Comparison of ENCODE assay signal across 27 mouse cellular contexts in the genomic region with DNA sequence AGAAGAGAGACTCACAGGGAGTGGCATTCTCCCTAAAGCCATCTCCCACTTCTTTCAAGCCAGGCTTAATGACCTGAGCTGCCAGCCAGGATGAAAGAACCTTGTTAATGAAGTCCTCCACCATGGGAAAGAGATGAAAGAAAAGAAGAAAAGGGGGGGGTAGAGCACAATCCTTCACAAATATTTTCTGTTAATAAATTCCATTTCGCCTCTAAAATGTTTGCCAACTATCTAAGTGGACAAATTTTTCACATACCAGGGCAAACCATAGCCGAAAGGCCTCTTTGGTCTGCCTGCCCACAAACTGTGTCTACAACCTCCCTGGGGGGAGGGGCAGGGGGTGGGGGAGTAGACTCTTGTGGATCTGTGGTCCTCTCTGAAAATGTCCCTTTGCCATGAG. TPM values are rescaled to one million over a fixed set of nuclear protein-coding genes. Genes with fewer than 3 reads are reported as not detected.
A peak's percentile ranks its signal among the peaks of the same experiment; 100 is the strongest.
DNase-seq lines count a peak whose midpoint lies in the region; ATAC-seq and TF ChIP-seq lines count a peak whose summit lies in the region.
"Had no signal": no experiment of that assay in that cellular context is flagged by ENCODE, and none has a peak within 500 bp of the region (broad histone marks: within the 10 kb centered on the region; RNA-seq: fewer than 3 reads in every experiment).

No protein-coding gene starts in this region.

- H3K9me3 ChIP-seq in embryonic facial prominence, embryonic 12.5 days: no peaks in the 10 kb centered on the region
- no peaks in the 10 kb centered on the region for H3K9me3 ChIP-seq in embryonic facial prominence, embryonic 10.5 days
- H3K9me3 ChIP-seq: heart, embryonic 12.5 days; midbrain, embryonic 15.5 days; neural tube, embryonic 13.5 days; stomach, embryonic 15.5 days had no signal

- no peak for ATAC-seq in embryonic facial prominence, embryonic 12.5 days (ENCODE audit: insufficient number of reproducible peaks, insufficient read depth, low FRiP score, low TSS enrichment)
- ATAC-seq: liver, postnatal 0 days; midbrain, embryonic 15.5 days had no signal

- no peak overlapping the region for H3ac ChIP-seq in myocyte (ENCODE audit: control insufficient read depth, insufficient read length)

- H3K36me3 ChIP-seq in embryonic facial prominence, embryonic 12.5 days: no peaks in the 10 kb centered on the region
- no peaks in the 10 kb centered on the region for H3K36me3 ChIP-seq in embryonic facial prominence, embryonic 10.5 days (replicated peaks)
- H3K36me3 ChIP-seq in myocyte (ENCODE audit: control insufficient read depth, insufficient read depth): no peaks in the 10 kb centered on the region
- H3K36me3 ChIP-seq: heart, embryonic 12.5 days; midbrain, embryonic 15.5 days; neural tube, embryonic 13.5 days; stomach, embryonic 15.5 days had no signal

- no peaks in the 10 kb centered on the region for H3K27me3 ChIP-seq in embryonic facial prominence, embryonic 12.5 days
- no peaks in the 10 kb centered on the region for H3K27me3 ChIP-seq in embryonic facial prominence, embryonic 10.5 days (replicated peaks; ENCODE audit: low read depth, poor library complexity, severe bottlenecking)
- no peaks in the 10 kb centered on the region for H3K27me3 ChIP-seq in myocyte (ENCODE audit: control insufficient read depth, insufficient read depth, insufficient read length)
- H3K27me3 ChIP-seq: heart, embryonic 12.5 days; megakaryocyte, embryonic 14.5 days; midbrain, embryonic 15.5 days; neural tube, embryonic 13.5 days; stomach, embryonic 15.5 days had no signal

- no peak for TF ChIP-seq POLR2A in myocyte (IDR thresholded peaks at IDR 0.05; ENCODE audit: insufficient read length, low read depth)

- no peak overlapping the region for H3K4me2 ChIP-seq in embryonic facial prominence, embryonic 12.5 days (replicated peaks)
- H3K4me2 ChIP-seq in myocyte (ENCODE audit: low read depth): peak overlapping the region; percentile 62
- H3K4me2 ChIP-seq: heart, embryonic 12.5 days; liver, embryonic 11.5 days; midbrain, embryonic 15.5 days; neural tube, embryonic 13.5 days; stomach, embryonic 15.5 days had no signal

- DNase-seq in embryonic facial prominence, embryonic 10.5 days (ENCODE audit: low spot score): no peak
- DNase-seq in kidney, postnatal 4 days: peak; percentile 45 to 63
- DNase-seq in kidney, adult 8-10 months: no peak
- DNase-seq in lung, postnatal 10 days: peak; percentile 29
- no peak for DNase-seq in lung, adult 18-20 months
- no peak for DNase-seq in right cerebral cortex, postnatal 10 days (ENCODE audit: low spot score in 2 of 2)
- DNase-seq: adrenal gland, adult 2 months; cerebellum, adult 11-12 months; cerebellum, postnatal 10 days; gastrocnemius, postnatal 10 days; heart, postnatal 10 days; kidney, adult 11 months; liver, postnatal 0 days; right cerebral cortex, postnatal 4 days; thymus, postnatal 25 days had no signal

- H3K79me2 ChIP-seq in myocyte (ENCODE audit: control insufficient read depth, insufficient read depth): no peaks in the 10 kb centered on the region

- no peak overlapping the region for H3K4me3 ChIP-seq in embryonic facial prominence, embryonic 12.5 days
- no peak overlapping the region for H3K4me3 ChIP-seq in embryonic facial prominence, embryonic 10.5 days
- no peak overlapping the region for H3K4me3 ChIP-seq in myocyte
- H3K4me3 ChIP-seq: heart, embryonic 12.5 days; megakaryocyte, embryonic 14.5 days; midbrain, embryonic 15.5 days; neural tube, embryonic 13.5 days; stomach, embryonic 15.5 days had no signal

- WGBS in embryonic facial prominence, embryonic 12.5 days: 34% methylated on average over 2 of the region's 2 CpGs
- 86% methylated on average over 2 of the region's 2 CpGs for WGBS in embryonic facial prominence, embryonic 10.5 days

- H3K27ac ChIP-seq in embryonic facial prominence, embryonic 12.5 days: 0 out of 2 replicates have a peak overlapping the region, but pooled peaks have one; percentile 17
- no peak overlapping the region for H3K27ac ChIP-seq in embryonic facial prominence, embryonic 10.5 days (replicated peaks)
- H3K27ac ChIP-seq: kidney, postnatal 0 days; midbrain, embryonic 15.5 days; neural tube, embryonic 13.5 days; stomach, embryonic 15.5 days had no signal

- no peak overlapping the region for H3K9ac ChIP-seq in embryonic facial prominence, embryonic 12.5 days
- H3K9ac ChIP-seq: heart, embryonic 12.5 days; liver, postnatal 0 days; midbrain, embryonic 15.5 days; neural tube, embryonic 13.5 days; stomach, embryonic 15.5 days had no signal

- peaks cover 13% of the 10 kb centered on the region; the same call in 1 of the 2 replicates for H3K4me1 ChIP-seq in embryonic facial prominence, embryonic 12.5 days
- peaks cover 10% of the 10 kb centered on the region for H3K4me1 ChIP-seq in embryonic facial prominence, embryonic 10.5 days
- H3K4me1 ChIP-seq: heart, embryonic 12.5 days; megakaryocyte, embryonic 14.5 days; midbrain, embryonic 15.5 days; stomach, embryonic 15.5 days had no signal

TF ChIP-seq in myocyte, 11 proteins besides CTCF, POLR2A, EP300 and RAD21:
- TF ChIP-seq MYOD1 (IDR thresholded peaks at IDR 0.05; ENCODE audit: control insufficient read depth in 1 of 3, insufficient read length in 2 of 3, low read depth in 2 of 3) (no peak), SRF (IDR thresholded peaks at IDR 0.05; ENCODE audit: control insufficient read depth, insufficient read length, low read depth) (no peak), REST (IDR thresholded peaks at IDR 0.05; ENCODE audit: insufficient read depth, insufficient read length) (no peak), MAX (IDR thresholded peaks at IDR 0.05; ENCODE audit: low read depth) (no peak), CEBPB (IDR thresholded peaks at IDR 0.05; ENCODE audit: insufficient read depth, poor library complexity, severe bottlenecking) (no peak), POLR2AphosphoS2 (IDR thresholded peaks at IDR 0.05; ENCODE audit: insufficient read length, low read depth) (no peak), USF1 (IDR thresholded peaks at IDR 0.05; ENCODE audit: low read depth) (no peak), TCF12 (IDR thresholded peaks at IDR 0.05; ENCODE audit: insufficient read depth, poor library complexity, severe bottlenecking) (no peak), MYOG (IDR thresholded peaks at IDR 0.05; ENCODE audit: control insufficient read depth in 1 of 3, insufficient read depth in 1 of 3, insufficient read length in 2 of 3, low read depth in 2 of 3) (no peak), TCF3 (IDR thresholded peaks at IDR 0.05; ENCODE audit: insufficient read length, low read depth) (no peak), E2F4 (IDR thresholded peaks at IDR 0.05; ENCODE audit: insufficient read depth) (no peak)

RNA-seq across cellular contexts. Expression of a gene that starts 44.7 kb away (rescaled TPM):
- polyA plus RNA-seq in embryonic facial prominence, embryonic 12.5 days (2016; fragmentation: Nextera tagmentation; extraction: Ambion mirVana): 1,687 and 1,781 TPM in 2 replicates
- 1,442 and 1,468 TPM in 2 replicates for polyA plus RNA-seq in embryonic facial prominence, embryonic 10.5 days (2016; fragmentation: Nextera tagmentation; extraction: Ambion mirVana)
- polyA plus RNA-seq in myocyte (2012; fragmentation: generic; extraction: Trizol): 2,680 TPM

RNA-seq across cellular contexts. Expression of a gene that starts 55.4 kb away (rescaled TPM):
- not detected in 2 replicates for polyA plus RNA-seq in embryonic facial prominence, embryonic 12.5 days (2016; fragmentation: Nextera tagmentation; extraction: Ambion mirVana)
- polyA plus RNA-seq in embryonic facial prominence, embryonic 10.5 days (2016; fragmentation: Nextera tagmentation; extraction: Ambion mirVana): not detected in 2 replicates
- not detected for polyA plus RNA-seq in myocyte (2012; fragmentation: generic; extraction: Trizol)
- polyA plus RNA-seq: adrenal gland, adult 2 months; cortical plate, adult 2 months; embryonic facial prominence, embryonic 11.5 days; heart, embryonic 12.5 days; kidney, postnatal 0 days; limb, embryonic 11.5 days; liver, embryonic 11.5 days; liver, postnatal 0 days; midbrain, embryonic 15.5 days; neural tube, embryonic 13.5 days; stomach, embryonic 15.5 days had no signal

Comparison
In these comparisons a context has a peak if more than half of its experiments do, and no peak if none do; other contexts are left out.
1. DNase-seq: peak in kidney, postnatal 4 days (2 of 2) and lung, postnatal 10 days (single experiment); none in embryonic facial prominence, embryonic 10.5 days (single experiment), kidney, adult 8-10 months (0 of 2), lung, adult 18-20 months (0 of 2) and right cerebral cortex, postnatal 10 days (0 of 2).